Mouse (Mus musculus) induced T-regulatory cell, adult 2 months (primary cell): ENCODE measurements around the gene Ptges3l.
"Not testable (repeated sequence)": the region's sequence is repeated elsewhere in the genome, so short reads cannot be mapped to it uniquely, and the experiment has no call there.

ENCODE experiments used
- DNase-seq: peaks from one replicate; pipeline ENCODE4 v3.0.0-alpha.2; 2012; ENCODE audit warnings: low read depth

The Ptges3l gene

DNA sequence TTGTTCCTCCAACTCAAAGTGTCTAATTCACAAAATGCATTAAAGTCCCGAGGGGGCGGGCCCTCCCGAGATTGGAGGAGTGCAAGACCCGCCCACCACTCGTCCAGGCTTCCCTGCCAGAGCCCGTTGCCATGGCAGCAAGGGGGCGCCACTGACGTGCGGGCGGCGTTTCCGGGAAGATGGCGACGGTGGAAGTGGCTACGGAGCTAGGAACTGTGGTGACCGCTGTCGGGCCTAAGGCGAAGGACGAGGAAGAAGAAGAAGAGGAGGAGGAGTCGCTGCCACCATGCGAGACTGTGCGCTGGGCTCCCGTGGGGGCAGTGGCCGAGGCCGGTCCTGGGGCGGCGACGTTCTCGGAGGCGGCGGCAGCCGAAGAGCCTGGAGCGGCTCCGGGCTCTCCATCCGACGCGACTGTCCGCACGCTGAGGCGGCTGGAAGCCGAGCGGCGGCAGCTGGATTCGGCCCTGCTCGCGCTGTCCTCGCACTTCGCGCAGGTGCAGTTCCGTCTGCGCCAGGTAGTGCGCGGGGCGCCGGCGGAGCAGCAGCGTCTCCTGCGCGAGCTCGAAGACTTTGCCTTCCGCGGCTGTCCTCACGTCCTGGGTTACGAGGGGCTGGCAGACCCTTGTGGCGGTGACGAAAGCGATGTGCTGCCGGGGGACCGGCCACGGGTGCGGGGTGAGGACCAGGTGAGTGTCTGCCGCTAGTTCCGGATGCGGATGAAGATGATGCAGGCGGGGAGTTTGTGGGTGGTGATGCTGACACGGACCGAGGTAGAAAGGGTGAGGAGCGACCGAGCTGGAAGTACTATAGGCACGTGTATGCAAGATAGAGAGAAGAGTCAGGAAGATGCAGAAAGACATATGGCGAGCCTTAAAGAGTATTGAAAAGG, at the start of gene Ptges3l, which contains the start of gene Rundc1:
TSS of gene Ptges3l (minus strand) at position 409 of the 889 bp plus-strand sequence.
TSS of gene Rundc1 (plus strand) at position 161 of the 889 bp plus-strand sequence.
- peak; percentile 99 for DNase-seq

DNA sequence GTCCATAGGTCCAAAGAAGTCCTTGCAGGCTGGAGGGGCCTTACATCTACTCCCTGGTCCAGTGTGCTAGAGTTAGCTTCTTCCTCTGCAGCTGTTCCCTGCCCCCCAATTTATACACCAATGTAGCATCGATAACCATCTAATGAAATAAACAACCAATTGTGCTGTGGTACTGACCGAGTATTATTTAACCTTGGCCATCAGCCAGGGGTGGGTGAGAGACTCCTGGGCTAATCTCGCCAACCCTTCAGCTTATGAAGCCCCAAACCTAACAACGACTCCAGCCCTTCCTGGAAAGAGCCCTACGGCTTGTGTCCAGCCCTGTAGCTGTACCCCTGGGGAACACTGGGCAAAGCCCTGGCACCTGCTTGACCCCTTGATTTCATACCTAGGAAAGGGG, 49.2 kb upstream of the Ptges3l start:
- no peak for DNase-seq

DNA sequence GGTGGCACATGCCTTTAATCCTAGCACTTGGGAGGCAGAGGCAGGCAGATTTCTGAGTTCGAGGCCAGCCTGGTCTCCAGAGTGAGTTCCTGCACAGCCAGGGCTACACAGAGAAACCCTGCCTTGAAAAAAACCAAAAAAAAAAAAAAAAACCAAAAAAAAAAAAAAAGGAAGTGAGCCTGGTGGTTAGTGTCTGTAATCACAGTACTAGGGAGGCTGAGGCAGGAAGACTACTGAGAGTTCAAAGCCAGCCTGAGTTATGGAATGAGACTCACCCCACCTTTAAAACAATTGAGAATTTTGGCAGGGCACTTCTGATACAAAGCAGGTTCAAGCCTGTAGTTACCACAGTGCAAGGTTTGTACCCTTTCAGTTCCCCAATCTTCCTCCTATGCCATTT, 48.6 kb upstream of the Ptges3l start:
- not testable (repeated sequence) for DNase-seq

DNA sequence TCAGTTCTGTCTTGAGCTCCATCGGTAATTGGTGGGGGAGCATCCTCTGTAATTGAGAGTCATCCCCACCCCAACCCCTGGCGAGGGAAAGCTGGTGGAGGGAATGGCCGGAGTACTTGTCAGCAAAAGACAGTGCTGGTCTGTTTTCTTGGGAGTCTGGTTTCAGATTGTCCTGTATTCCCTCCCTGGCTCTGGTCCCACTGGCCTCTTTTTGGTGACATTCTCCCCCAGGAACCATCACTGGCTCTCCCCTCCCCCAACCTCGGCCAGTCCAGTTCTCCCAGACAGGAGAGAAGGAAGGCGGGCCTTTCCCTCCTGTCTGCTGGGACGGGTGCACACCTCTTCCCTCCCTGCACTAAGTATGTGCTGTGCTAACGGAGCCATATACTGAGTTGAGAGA, 47.2 kb upstream of the Ptges3l start:
- no peak for DNase-seq

DNA sequence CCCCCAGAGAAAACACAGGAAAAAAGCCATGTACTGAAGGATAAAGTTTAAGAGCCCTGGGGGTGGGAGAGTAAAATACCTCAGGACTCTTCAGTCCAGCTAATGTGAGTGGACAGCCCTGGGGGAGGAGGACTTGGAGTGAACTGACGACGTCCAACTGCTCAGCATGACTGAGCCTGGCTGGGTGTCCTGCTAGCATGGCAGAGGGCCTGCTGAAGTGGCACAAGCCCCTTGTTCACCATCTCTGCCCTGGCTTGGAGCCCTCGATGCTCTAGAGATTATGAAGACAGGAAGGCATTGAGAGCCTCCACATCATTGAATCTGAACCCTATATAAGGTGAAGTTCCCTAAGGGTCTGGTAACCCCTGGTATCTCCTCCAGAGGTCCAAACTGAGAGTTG, 46.8 kb upstream of the Ptges3l start:
- no peak for DNase-seq

DNA sequence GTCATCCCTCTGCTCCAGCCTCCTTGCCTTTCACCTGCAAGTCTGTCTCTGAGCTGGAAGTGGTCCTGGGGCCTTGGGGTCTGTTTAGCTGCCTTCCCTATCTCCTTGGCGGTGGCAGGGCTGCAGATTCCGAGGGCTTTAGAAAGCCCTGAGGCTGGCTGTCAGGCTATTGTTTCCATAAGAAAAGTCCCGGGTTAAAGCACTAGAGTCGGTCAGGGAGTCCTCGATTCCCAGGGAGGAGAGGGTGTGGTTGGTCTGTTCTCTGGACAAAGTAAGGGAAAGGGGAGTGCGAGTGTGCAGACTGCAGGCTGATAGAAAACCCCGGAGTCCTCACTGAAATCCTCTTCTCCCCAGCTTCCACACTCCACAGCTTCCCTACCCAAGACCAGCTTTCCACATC, 45.1 kb upstream of the Ptges3l start:
- DNase-seq = no peak

DNA sequence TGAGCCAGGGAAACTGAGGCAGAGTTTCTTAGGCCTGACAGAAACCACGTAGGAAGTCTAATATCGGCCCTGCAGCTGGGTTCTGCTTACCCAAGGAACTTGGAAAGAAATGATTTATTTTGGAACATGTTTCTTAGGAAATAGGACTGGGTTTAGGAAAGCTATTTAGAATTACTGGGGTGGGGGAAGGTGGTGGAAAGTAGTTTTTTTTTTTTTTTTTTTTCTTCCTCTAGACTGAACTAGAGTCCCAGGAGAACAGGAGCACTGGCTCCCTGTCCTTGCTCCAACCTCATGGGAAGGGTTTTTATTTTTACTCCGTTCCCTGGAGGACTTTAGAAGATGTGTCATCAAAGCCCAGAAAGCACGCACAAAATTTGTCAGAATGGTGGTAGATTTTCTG, 44.0 kb upstream of the Ptges3l start:
- no peak for DNase-seq

DNA sequence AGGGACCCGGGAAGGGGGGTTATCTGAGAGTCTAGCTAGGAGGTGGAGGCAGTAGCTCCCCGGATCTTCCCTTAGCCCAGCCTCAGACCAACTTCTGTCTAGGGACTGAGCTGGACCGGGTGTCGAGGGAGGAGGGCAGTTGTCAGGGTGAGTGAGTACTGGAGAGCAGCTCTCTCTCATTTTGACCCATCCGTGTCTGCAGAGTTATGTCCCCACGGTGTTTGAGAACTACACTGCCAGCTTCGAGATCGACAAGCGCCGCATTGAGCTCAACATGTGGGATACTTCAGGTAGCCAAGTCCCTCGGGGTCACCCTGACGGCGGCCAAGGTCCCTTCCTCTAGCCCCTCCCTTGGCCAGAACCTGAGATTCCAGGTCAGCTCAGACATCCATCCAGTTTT, 43.6 kb upstream of the Ptges3l start:
- no peak for DNase-seq

DNA sequence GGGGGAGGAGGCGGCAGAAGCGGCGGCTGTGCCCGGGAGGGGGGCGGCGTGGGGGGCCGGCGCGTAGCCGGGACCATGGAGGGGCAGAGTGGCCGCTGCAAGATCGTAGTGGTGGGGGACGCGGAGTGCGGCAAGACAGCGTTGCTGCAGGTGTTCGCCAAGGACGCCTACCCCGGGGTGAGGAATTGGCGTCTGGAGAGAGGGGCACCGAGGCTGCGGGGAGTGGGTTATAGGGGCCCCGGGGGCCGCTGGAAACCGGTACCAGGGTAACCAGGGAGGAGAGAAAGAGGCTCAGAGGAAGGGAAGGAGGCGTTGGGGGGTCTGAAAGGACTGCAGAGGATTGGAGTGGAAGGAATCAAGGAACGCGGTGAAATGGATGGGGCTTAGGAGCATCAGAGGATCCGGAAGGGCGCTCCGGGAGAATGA, 43.1 kb upstream of the Ptges3l start:
- DNase-seq = peak; percentile 37

DNA sequence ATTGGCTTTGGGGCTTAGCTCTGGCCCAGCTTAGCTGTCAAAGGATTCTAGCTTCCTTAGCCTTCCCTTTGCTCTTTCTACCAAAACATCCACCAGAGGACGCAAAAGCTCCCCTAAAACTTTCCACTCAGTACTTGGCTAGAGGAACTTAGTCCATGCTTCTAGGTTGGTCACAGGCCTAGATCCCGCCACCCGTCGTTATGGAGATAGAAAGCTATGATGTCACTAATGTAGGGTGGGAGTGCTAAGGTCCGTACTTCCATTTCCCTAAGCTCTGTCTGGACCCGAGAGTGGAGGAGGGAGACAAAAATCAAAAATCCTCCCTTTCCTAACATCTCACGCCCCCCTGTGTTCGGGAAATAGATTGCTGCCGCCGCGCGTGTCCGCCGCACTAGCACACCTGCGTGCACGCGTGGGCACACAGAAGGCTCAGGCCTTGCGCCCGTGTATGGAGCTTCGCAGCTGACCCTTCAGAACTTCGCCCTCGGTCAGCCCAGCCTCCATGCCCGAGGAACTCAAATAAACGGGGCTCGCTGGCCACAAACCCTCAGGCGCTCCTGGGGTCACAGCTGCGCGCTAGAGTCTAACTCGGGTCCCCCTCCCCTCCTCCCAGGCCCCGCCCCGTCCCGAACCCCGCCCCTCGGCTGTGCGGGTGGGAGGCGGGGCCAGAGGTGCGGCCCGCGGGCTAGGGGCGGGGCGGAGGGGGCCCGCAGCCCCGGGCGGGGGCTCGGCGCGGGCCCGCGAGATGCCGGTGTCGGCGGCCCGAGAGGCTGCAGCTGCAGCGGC, 42.5 kb upstream of the Ptges3l start:
- DNase-seq = peak; percentile 86

DNA sequence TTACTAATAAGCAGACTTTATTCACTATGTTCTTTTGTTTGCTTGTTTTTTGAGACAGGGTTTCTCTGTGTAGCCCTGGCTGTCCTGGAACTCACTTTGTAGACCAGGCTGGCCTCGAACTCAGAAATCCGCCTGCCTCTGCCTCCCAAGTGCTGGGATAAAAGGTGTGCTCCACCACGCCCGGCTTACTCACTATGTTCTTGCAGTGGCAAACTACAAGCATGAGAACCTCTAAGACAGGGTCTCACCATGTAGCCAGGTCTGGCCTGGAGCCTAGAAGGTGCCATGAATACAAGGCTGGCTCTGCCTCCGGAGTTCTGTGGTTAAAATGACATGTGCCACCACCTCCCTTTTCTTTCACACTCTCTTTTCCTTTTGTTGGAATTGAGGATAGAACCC, 41.4 kb upstream of the Ptges3l start:
- not testable (repeated sequence) for DNase-seq

DNA sequence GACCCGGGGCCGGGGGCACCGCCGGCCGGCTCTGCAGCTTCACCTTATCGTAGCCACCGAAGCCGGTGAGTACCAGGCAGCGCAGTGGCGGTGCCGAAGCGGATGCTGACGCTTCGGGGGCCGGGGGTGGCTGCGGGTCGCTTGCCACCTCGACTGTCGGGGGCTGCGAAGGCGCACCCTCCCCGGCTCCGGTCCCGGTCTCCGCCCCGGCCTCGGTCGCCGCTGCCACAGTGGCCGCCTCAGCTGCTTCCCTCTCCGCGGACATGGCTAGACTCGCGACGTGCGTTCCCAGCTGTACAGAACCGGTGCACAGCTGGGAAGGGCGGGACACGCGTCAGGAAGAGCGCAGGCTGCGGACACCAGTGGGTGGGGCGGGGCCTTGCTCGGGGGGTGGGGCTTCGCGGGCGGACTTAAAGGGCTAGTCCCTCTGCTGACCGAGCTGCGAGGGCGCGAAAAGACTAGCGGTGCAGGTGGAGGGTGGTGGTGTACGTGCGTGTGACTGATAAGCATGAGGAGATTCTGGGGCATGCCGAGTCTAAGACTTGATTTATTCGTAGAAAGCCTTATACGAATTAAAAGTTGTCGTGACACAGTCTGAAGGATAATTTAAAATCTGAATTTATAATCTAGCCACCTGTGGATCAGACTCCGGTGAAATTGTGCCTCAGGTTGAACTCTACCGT, 40.9 kb upstream of the Ptges3l start, which contains the start of gene Vat1:
TSS of gene Vat1 (minus strand) at position 362 of the 683 bp plus-strand sequence.
- peak; percentile 86 for DNase-seq

DNA sequence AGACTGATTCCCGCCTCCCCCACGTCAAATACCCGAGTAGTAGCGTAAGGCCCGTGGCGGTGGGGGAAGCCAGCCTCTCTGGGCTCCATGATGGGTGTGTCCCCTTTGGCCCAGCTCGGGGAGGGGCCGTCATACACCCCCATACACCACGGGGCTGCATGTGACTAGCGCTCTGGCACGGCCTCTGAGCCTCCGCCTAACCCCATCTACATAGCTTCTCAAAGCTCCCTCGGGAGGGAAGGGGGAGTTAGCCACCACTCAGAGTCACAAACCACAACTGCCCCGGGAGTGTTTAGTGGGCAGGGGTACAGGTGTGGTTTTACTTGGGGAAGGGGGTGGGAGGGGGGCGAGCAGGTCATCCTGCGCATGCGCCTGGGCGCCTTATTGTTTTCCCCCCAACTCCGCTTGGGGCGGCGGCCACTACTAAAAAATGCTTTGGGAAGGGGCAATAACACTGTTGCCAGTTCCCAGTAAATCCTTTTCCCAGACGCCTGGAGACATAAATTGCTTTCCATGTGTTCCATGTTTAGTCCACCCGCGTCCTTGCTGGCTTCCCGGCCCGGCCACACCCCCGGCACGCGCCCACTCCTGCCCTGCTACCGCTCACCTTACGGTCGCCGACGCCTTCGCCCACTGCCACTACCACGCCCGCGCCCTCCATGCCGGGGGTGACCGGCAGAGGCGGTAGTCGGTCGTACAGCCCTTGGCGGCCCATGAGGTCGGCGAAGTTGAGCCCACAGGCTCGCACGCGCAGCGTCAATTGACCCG, 40.2 kb upstream of the Ptges3l start:
- DNase-seq = peak; percentile 73

DNA sequence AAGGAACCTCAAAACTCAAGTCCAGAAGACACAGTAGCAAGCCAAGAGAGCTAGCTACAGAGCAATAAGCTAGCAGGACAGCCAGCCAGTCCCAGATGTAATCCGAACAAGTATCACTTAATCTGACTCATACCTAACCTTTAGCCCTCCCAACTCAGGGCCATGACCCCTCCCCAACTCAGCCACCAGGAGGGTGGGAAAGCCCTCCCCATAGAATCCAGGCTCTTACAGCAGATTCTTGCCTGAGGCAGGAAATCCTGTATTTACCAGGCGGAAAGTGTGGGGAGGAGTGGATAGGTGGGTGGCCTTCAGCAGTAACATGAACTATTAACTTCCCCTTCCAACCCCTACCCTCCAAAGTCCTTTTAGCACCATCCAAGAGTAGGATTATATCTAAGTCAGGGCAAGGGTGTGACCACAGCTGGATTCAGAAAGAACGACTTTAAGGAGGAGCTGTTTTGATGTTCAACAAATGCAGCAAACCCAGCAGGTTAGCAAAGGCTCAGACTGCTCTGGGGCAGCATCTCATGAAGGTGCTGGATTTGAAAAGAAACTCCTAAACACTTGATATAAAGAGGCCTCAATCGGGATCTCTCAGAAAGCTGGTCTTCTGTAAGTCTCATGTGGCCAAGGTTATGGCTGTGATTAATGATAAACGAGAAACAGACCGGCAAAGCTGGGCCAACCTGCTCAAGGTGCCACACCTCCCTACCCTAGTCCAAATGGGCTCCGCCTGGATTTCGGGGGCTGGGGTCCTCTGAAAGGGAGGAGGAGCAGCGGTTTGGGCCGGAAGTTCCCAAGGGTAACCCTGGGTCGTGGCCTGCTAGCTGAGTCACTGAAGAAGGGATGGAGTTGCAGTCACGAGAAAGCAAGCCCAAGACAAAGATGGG, 39.3 kb upstream of the Ptges3l start, which contains the start of gene Rnd2:
TSS of gene Rnd2 (plus strand) at position 789 of the 890 bp plus-strand sequence.
- DNase-seq = peak; percentile 50

DNA sequence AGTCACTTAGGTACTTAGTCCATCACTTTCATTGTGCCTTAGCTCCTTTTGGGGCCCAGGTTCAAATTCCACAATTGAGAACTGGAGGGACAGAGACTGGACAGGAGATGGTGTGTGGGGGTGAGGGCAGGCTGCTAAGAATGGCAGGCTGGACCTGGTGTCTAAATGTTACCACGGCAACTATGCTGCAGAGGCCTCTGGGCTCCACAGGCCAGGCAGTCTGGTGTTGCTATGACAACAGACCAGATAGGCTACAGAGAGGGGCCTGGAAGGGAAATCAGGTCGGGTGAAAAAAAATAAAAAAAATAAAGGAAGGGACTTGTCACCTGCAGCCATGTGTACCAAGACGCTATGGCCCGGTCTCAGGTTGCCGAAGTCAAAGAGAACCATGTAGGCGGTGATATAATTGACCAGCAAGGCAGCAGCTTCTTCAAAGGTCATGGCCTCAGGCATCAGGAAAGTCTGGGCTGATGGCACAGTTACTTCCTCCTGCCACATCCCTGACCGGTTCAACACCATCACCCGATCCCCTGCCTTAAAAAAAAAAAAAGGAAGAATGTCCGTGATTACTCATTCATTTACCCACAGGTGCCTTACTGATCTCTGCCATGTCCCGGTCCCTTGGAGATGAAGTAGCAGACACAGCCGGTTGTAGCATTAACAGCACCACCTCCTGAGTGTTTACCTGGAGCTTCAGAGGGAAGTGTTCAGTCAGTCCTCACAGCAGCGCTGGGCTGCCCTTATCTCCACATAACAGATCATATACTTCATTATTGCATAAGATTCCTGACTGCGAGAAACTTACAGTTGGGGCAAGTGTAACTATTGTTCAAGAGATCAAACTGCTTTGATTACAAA, 37.7 kb upstream of the Ptges3l start:
- DNase-seq = no peak

DNA sequence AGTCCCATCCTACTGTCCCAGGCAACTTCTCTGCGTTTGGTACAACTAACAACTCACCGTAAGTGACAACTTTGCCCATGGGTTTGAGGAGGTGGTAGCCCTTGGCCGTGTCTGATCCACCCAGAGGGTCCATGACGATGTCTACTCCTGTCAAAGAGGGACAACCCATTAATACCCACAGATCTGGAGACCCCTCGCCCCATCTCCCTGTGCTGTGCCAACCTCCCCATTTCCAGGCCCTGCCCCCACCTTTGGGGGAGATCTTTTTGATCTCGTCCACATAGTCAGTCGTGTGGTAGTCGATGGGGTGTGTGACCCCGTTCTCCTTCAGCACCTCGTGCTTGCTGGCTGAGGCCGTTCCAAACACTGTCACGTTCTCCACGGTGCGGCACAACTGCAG, 37.0 kb upstream of the Ptges3l start:
- DNase-seq = no peak

DNA sequence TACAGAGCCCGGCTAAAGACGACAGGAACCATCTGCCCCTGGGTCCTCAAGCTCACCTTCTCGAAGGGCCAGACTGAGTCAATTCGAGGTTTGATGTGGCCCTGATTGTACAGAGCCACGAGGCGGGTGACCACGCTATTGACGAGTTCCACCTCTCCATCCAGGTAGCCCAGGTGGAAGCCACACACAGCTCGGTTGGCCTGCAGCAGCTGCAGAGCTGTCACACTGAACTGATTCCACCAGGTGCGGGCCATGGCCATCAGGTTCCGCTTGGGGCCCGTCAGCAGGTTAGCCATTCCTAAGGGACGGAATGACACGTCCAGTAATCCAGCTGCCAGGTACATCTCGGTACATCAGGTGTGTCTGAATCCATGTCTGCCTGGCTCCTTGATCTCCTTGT, 35.2 kb upstream of the Ptges3l start:
- no peak for DNase-seq

DNA sequence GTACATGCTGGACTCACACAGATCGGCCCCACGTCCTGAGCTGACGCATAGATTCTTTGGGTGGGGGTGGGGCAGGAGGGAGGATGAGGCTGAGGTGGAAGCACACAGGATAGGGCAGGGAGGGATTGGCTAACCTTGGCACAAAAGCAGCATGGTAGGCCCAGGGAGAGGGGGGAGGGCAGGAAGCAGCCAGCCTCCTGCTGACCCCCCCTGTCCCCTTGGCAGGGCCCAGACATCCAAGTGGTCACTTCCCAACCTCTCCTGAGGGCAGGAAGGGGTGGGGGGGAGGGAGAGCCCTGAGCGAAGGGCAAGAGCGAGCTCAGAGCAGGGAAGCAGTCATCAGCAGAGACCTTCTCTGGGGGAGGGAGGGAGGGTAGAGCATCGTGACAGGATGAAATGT, 34.6 kb upstream of the Ptges3l start:
- no peak for DNase-seq

DNA sequence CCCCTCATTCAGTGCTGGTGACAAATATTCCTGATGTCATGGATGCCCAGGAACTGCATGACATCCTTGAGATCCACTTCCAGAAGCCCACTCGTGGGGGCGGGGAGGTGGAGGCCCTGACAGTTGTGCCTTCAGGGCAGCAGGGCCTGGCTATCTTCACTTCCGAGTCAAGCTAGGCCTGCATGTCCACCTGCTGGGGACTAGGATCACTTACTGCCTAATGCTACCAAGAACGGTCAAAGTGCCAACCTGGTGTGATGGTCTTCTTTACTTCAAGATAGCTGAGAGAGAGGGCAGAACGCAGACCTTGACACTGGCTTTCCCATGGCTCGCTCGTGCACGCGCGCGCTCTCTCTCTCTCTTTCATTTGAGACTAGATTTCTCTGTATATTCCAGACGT, 33.1 kb upstream of the Ptges3l start:
- no peak for DNase-seq
